ENCODE assay signal across 2 mouse cellular contexts in the genomic region with DNA sequence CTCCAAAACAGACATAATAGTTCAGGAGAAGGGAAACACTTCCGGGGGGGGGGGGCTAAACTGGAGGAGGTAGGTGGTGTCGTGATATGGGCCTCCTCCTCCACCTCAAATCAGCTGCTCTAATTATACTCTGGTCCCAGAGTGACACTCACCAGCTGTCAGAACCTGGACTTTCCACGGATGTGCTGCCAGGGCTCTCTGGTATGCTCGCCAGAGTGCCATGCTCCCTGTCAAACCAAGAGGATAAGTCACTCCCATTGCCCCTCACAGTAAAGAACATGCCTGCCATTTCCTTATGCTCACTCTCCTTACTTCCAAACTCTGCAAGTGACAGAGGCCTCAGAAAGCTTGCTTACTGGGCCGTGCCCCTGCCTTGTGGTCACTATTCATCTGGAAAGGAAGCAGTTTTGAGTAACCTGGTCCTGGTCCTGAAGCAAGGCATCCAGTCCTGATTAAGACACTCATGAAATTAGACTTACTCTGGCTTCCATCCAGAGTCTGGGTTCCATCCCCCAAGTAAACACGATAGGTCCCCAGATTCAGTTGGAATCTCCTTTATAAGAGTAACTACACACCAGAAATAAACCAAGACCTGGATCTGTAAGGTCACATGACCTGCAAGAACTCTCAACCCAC.
TF ChIP-seq lines count a peak whose summit lies in the region.

No protein-coding gene starts in this region.

TF ChIP-seq in C2C12, 6 proteins besides CTCF, POLR2A, EP300 and RAD21:
- TF ChIP-seq CEBPB (IDR thresholded peaks at IDR 0.05; ENCODE audit: low read depth) (no peak), MYOG (IDR thresholded peaks at IDR 0.05; ENCODE audit: control insufficient read depth, extremely low read depth, insufficient read length) (no peak), USF1 (IDR thresholded peaks at IDR 0.05; ENCODE audit: low read depth) (no peak), MYOD1 (IDR thresholded peaks at IDR 0.05; ENCODE audit: control insufficient read depth, insufficient read length, low read depth) (no peak), MAX (IDR thresholded peaks at IDR 0.05) (no peak), FOSL1 (IDR thresholded peaks at IDR 0.05; ENCODE audit: insufficient read depth, low read length, poor library complexity, severe bottlenecking) (no peak)
TF ChIP-seq in C2C12: peak in this region for 0.

TF ChIP-seq in MEL, 35 proteins besides CTCF, POLR2A, EP300 and RAD21:
- no peak for TF ChIP-seq E2F4 (IDR thresholded peaks at IDR 0.05; ENCODE audit: borderline replicate concordance, low read depth, low read length)
- 0 out of 2 replicates have a peak, but pooled peaks have one; percentile 52 for TF ChIP-seq TBP (IDR thresholded peaks at IDR 0.05; ENCODE audit: low read depth, low read length)
